Mouse (Mus musculus): ENCODE results near the gene Nubpl. TPM values are rescaled to one million over a fixed set of nuclear protein-coding genes. Genes with fewer than 3 reads are reported as not detected.

Gene Nubpl
- polyA plus RNA-seq, 1 experiment: 3.2 TPM

GRCm38 (mm10) chr12:52284471-52284870 is 186.9 kb downstream of the Nubpl start:
- TF ChIP-seq POLR2A (IDR thresholded peaks at IDR 0.05; ENCODE audit: extremely low read depth, insufficient read depth, low read length) (no peak), CTCF (IDR thresholded peaks at IDR 0.05; ENCODE audit: extremely low read depth, insufficient read depth, low read length) (no peak)
- H3K4me3 ChIP-seq (ENCODE audit: insufficient read depth, low read length): no peak overlapping the region
- no peaks in the 10 kb centered on the region; the same call in 1 of the 2 replicates for H3K4me1 ChIP-seq (ENCODE audit: control insufficient read depth, insufficient read depth, low read length)
- H3K27ac ChIP-seq (ENCODE audit: insufficient read depth, low read length): no peak overlapping the region

DNA sequence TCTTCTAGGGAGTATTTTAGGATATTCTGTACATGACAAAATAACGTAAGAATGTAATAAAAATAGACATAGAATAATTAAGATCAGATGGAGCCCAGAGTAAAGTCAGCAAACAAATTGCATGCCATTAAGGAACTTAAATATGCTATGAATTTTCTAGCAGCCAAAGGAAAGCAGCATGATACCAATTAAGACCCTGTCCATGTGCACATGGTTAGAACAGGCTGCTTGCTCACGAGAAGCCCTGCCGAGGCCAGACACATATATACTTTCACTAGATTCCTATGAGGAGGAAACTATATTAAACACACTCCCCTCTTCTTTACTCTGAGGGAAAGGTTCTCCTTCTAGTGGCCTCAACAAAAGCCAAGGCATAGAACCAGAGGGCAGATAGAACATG is 189.3 kb downstream of the Nubpl start:
- Histone ChIP-seq H3K27ac (ENCODE audit: insufficient read depth, low read length) (no peak overlapping the region), H3K4me1 (ENCODE audit: control insufficient read depth, insufficient read depth, low read length) (no peaks in the 10 kb centered on the region; the same call in 1 of the 2 replicates), H3K4me3 (ENCODE audit: insufficient read depth, low read length) (no peak overlapping the region)
- no peak for TF ChIP-seq POLR2A (IDR thresholded peaks at IDR 0.05; ENCODE audit: extremely low read depth, insufficient read depth, low read length)
- no peak for TF ChIP-seq CTCF (IDR thresholded peaks at IDR 0.05; ENCODE audit: extremely low read depth, insufficient read depth, low read length)

DNA sequence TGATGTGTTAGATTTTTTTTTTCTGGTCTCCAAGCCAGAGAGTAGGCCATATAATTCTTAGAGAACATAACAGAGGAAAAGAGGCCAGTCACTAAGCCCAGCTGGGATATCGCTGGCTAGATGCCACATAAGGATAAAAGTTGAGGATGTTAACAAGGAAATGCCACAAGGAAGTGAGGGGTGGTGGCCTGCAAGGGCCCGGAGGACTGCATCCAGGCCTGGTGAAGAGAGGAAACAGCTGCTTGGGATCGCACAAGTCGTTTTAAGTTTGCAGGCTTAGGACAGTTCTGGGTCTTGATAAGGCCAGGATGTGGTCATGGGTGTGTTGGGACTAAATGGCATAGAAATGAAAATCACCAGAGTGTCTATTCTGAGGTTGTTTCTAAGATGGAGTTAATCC is 191.0 kb downstream of the Nubpl start:
- Histone ChIP-seq H3K4me3 (ENCODE audit: insufficient read depth, low read length) (no peak overlapping the region), H3K27ac (ENCODE audit: insufficient read depth, low read length) (no peak overlapping the region), H3K4me1 (ENCODE audit: control insufficient read depth, insufficient read depth, low read length) (no peaks in the 10 kb centered on the region; the same call in 1 of the 2 replicates)
- TF ChIP-seq POLR2A (IDR thresholded peaks at IDR 0.05; ENCODE audit: extremely low read depth, insufficient read depth, low read length) (no peak), CTCF (IDR thresholded peaks at IDR 0.05; ENCODE audit: extremely low read depth, insufficient read depth, low read length) (no peak)

DNA sequence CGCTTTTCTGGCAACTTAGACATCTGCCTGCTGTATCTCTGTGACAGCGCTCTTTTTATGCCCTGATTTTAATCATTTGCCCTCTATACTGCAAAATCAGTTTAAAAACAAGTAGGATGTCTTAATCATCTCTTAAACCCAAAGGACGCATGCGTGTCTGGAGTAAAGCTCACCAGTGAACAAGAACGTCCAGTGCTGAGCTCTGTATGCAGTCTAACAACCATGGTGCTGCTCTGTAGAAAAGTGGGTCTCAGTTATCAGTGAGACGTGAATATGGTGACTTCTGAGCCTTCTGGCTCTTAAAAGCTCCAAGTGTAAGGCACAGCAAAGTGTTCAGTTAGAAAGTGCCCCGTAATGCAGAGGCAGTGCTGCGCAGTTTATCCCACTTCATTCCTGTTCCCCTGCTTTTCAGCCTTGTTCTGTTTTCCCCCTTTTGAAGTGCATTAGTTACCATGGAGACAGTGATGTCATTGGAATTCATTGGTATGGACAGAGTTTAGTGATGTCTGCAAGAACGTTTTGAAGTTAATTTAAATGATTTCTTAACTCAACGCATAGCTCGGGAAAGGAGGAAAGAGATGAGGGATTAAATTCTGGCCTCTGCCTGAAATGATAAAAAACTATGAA is 191.5 kb downstream of the Nubpl start:
- TF ChIP-seq POLR2A (IDR thresholded peaks at IDR 0.05; ENCODE audit: extremely low read depth, insufficient read depth, low read length) (no peak), CTCF (IDR thresholded peaks at IDR 0.05; ENCODE audit: extremely low read depth, insufficient read depth, low read length) (no peak)
- H3K4me3 ChIP-seq (ENCODE audit: insufficient read depth, low read length): no peak overlapping the region
- no peaks in the 10 kb centered on the region; the same call in 1 of the 2 replicates for H3K4me1 ChIP-seq (ENCODE audit: control insufficient read depth, insufficient read depth, low read length)
- H3K27ac ChIP-seq (ENCODE audit: insufficient read depth, low read length): no peak overlapping the region

DNA sequence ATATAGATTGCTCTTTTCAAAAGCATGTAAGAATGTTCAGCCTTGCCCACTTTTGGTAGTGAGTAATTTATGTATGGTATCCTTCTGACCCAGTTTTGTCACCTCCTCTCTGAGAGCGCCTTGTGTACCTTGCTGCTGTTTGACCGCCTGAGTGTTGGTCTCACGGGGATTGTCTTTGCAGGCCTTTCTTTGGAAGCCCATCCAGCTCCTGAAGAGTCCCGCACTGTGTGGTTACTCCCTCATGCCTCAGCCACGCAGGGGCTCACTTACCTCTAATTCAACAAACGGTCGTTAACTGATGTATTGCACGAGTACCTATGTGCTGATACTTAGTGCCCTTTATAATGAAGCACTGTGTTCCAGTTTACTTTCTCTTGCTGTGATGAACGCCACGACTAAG is 192.1 kb downstream of the Nubpl start:
- no peak for TF ChIP-seq CTCF (IDR thresholded peaks at IDR 0.05; ENCODE audit: extremely low read depth, insufficient read depth, low read length)
- no peak for TF ChIP-seq POLR2A (IDR thresholded peaks at IDR 0.05; ENCODE audit: extremely low read depth, insufficient read depth, low read length)
- Histone ChIP-seq H3K4me1 (ENCODE audit: control insufficient read depth, insufficient read depth, low read length) (no peaks in the 10 kb centered on the region; the same call in 1 of the 2 replicates), H3K27ac (ENCODE audit: insufficient read depth, low read length) (no peak overlapping the region), H3K4me3 (ENCODE audit: insufficient read depth, low read length) (no peak overlapping the region)

DNA sequence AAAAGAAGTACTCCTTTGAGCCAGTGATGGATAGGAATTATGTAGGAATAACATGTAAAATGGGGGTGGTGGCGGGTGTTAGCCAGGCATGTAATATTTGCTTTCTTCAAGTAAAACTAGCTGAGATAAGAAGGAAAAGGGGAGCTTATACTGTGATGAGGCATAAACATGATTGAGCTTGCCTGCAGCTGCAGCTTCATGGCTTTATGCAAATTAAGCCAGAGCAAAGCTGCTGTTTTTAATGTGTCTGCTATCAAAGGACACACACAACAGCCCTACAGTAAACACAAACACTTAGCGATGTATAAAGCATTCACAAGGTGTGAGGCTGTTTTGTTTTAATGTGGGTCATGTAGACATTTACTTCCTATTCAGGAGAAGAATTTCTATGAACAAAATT is 196.4 kb downstream of the Nubpl start:
- TF ChIP-seq CTCF (IDR thresholded peaks at IDR 0.05; ENCODE audit: extremely low read depth, insufficient read depth, low read length) (no peak), POLR2A (IDR thresholded peaks at IDR 0.05; ENCODE audit: extremely low read depth, insufficient read depth, low read length) (no peak)
- H3K4me1 ChIP-seq (ENCODE audit: control insufficient read depth, insufficient read depth, low read length): no peaks in the 10 kb centered on the region; the same call in 1 of the 2 replicates
- no peak overlapping the region for H3K27ac ChIP-seq (ENCODE audit: insufficient read depth, low read length)
- no peak overlapping the region for H3K4me3 ChIP-seq (ENCODE audit: insufficient read depth, low read length)

- H3K4me3 ChIP-seq (ENCODE audit: insufficient read depth, low read length): no peak overlapping the region
- no peak overlapping the region for H3K27ac ChIP-seq (ENCODE audit: insufficient read depth, low read length)
- H3K4me1 ChIP-seq (ENCODE audit: control insufficient read depth, insufficient read depth, low read length): no peaks in the 10 kb centered on the region; the same call in 1 of the 2 replicates
- TF ChIP-seq CTCF (IDR thresholded peaks at IDR 0.05; ENCODE audit: extremely low read depth, insufficient read depth, low read length) (no peak), POLR2A (IDR thresholded peaks at IDR 0.05; ENCODE audit: extremely low read depth, insufficient read depth, low read length) (no peak)
These were observed 200.5 kb downstream of the Nubpl start for GRCm38 (mm10) chr12:52297988-52298387.

- Histone ChIP-seq H3K4me3 (ENCODE audit: insufficient read depth, low read length) (no peak overlapping the region), H3K27ac (ENCODE audit: insufficient read depth, low read length) (no peak overlapping the region), H3K4me1 (ENCODE audit: control insufficient read depth, insufficient read depth, low read length) (no peaks in the 10 kb centered on the region; the same call in 1 of the 2 replicates)
- TF ChIP-seq CTCF (IDR thresholded peaks at IDR 0.05; ENCODE audit: extremely low read depth, insufficient read depth, low read length) (no peak), POLR2A (IDR thresholded peaks at IDR 0.05; ENCODE audit: extremely low read depth, insufficient read depth, low read length) (no peak)
These were observed 201.1 kb downstream of the Nubpl start for GRCm38 (mm10) chr12:52298683-52299082.

- Histone ChIP-seq H3K27ac (ENCODE audit: insufficient read depth, low read length) (no peak overlapping the region), H3K4me1 (ENCODE audit: control insufficient read depth, insufficient read depth, low read length) (no peaks in the 10 kb centered on the region; the same call in 1 of the 2 replicates), H3K4me3 (ENCODE audit: insufficient read depth, low read length) (no peak overlapping the region)
- TF ChIP-seq CTCF (IDR thresholded peaks at IDR 0.05; ENCODE audit: extremely low read depth, insufficient read depth, low read length): no peak
These were observed 205.4 kb downstream of the Nubpl start for GRCm38 (mm10) chr12:52302961-52303360.

- Histone ChIP-seq H3K4me3 (ENCODE audit: insufficient read depth, low read length) (no peak overlapping the region), H3K4me1 (ENCODE audit: control insufficient read depth, insufficient read depth, low read length) (no peaks in the 10 kb centered on the region; the same call in 1 of the 2 replicates), H3K27ac (ENCODE audit: insufficient read depth, low read length) (no peak overlapping the region)
- no peak for TF ChIP-seq POLR2A (IDR thresholded peaks at IDR 0.05; ENCODE audit: extremely low read depth, insufficient read depth, low read length)
- no peak for TF ChIP-seq CTCF (IDR thresholded peaks at IDR 0.05; ENCODE audit: extremely low read depth, insufficient read depth, low read length)
These were observed 208.8 kb downstream of the Nubpl start for GRCm38 (mm10) chr12:52306348-52306747.
